Mouse (Mus musculus) midbrain, postnatal 0 days (tissue): ENCODE results near the gene Hdac4. TPM values are rescaled to one million over a fixed set of nuclear protein-coding genes. Genes with fewer than 3 reads are reported as not detected.

ENCODE experiments used
- ATAC-seq: fragments of 200-750 bp; cut with Nextera tagmentation; 2 replicates; pipeline ENCODE4 v1.8.0; 2017; ENCODE audit warnings: moderate number of reproducible peaks, mild to moderate bottlenecking, moderate TSS enrichment, moderate library complexity; ENCODE audit not compliant: low FRiP score
- DNase-seq: peaks from one replicate; pipeline ENCODE4 v3.0.0-alpha.2; 2015; ENCODE audit warnings: low spot score
- H3K27ac ChIP-seq: fragments of 300-500 bp; sonication (generic); 2 replicates; pipeline ENCODE4 v1.5.1; 2014; ENCODE audit warnings: low read depth, mild to moderate bottlenecking, low read length, mixed read lengths
- H3K27me3 ChIP-seq: fragments of 300-500 bp; sonication (generic); 2 replicates; pipeline ENCODE4 v1.6.1; 2014; ENCODE audit warnings: low read length, control low read depth, mixed read lengths; ENCODE audit not compliant: insufficient read depth
- H3K36me3 ChIP-seq: fragments of 300-500 bp; sonication (generic); 2 replicates; pipeline ENCODE4 v1.6.1; 2014; ENCODE audit warnings: low read length, control low read depth, mixed read lengths; ENCODE audit not compliant: insufficient read depth
- H3K4me1 ChIP-seq: fragments of 300-500 bp; sonication (generic); 2 replicates; pipeline ENCODE4 v1.6.1; 2014; ENCODE audit warnings: mild to moderate bottlenecking, control low read depth, antibody characterized with exemption, low read length, mixed read lengths; ENCODE audit not compliant: insufficient read depth
- H3K4me2 ChIP-seq: fragments of 300-500 bp; sonication (generic); 2 replicates; pipeline ENCODE4 v1.6.1; 2014; ENCODE audit warnings: low read depth, mild to moderate bottlenecking, low read length, mixed read lengths; ENCODE audit not compliant: poor library complexity, severe bottlenecking
- H3K4me3 ChIP-seq: fragments of 300-500 bp; sonication (generic); 2 replicates; pipeline ENCODE4 v1.5.1; 2014; ENCODE audit warnings: low read depth, mild to moderate bottlenecking, low read length, moderate library complexity
- H3K9ac ChIP-seq: fragments of 300-500 bp; sonication (generic); replicated peaks from 2 replicates; pipeline ENCODE4 v1.6.1; 2014; ENCODE audit warnings: mild to moderate bottlenecking, low read length, moderate library complexity, mixed read lengths; ENCODE audit not compliant: poor library complexity, severe bottlenecking
- H3K9me3 ChIP-seq: fragments of 300-500 bp; sonication (generic); 2 replicates; pipeline ENCODE4 v1.6.1; 2016; ENCODE audit warnings: low read length, control low read depth
- CTCF ChIP-seq: IDR thresholded peaks from 2 replicates; pipeline ENCODE4 v1.5.1; 2016; ENCODE audit warnings: antibody characterized with exemption, mild to moderate bottlenecking
- WGBS: fragments of 180-500 bp; shearing (Covaris S2); extraction: QIAGEN DNeasy Blood & Tissue Kit; methylation state at CpG from one replicate; pipeline ENCODE4 v1.1.7; 2014; 5-methylcytosine and 5-hydroxymethylcytosine counted together
- polyA plus RNA-seq: library from polyadenylated mRNA; unstranded; fragments of >200 nt; fragmentation: Nextera tagmentation; extraction: Ambion mirVana; gene quantifications from 2 replicates; pipeline ENCODE4 v1.2.1, GENCODE M21; 2015
- total RNA-seq: library from RNA; depleted of rRNA; stranded (reverse); fragments of >200 nt; gene quantifications from 2 replicates; pipeline ENCODE4 v1.2.3, GENCODE M21; 2014

The Hdac4 gene
- total and polyA plus RNA-seq, 2 experiments from 2014 or later = 18.1 to 51.8 TPM

GRCm38 (mm10) chr1:92130470-92131100, 64.9 kb downstream of the Hdac4 start:
- ATAC-seq (0 out of 2 replicates have a peak, but pooled peaks have one; percentile 44), DNase-seq (peak; percentile 61)
- no peak overlapping the region for H3K4me2 ChIP-seq
- no peaks in the 10 kb centered on the region for H3K27me3 ChIP-seq
- peak overlapping the region; percentile 43; the same call in 1 of the 2 replicates for H3K27ac ChIP-seq
- no peaks in the 10 kb centered on the region for H3K36me3 ChIP-seq
- H3K4me3 ChIP-seq = no peak overlapping the region
- WGBS = 56% methylated on average over 6 of the region's 6 CpGs
- H3K4me1 ChIP-seq = peaks cover 3% of the 10 kb centered on the region; the same call in 1 of the 2 replicates
- TF ChIP-seq CTCF = no peak
- H3K9ac ChIP-seq = no peak overlapping the region; the same call in 1 of the 2 replicates
- H3K9me3 ChIP-seq = no peaks in the 10 kb centered on the region

GRCm38 (mm10) chr1:92129751-92130150, 65.7 kb downstream of the Hdac4 start:
- no peak for ATAC-seq
- TF ChIP-seq CTCF = no peak
- Histone ChIP-seq H3K9ac (no peak overlapping the region), H3K4me3 (no peak overlapping the region), H3K27me3 (no peaks in the 10 kb centered on the region), H3K9me3 (no peaks in the 10 kb centered on the region), H3K4me2 (no peak overlapping the region), H3K27ac (no peak overlapping the region), H3K36me3 (no peaks in the 10 kb centered on the region), H3K4me1 (0 out of 2 replicates have a peak, but pooled peaks cover 2% of the 10 kb centered on the region)
- 91% methylated on average over 3 of the region's 3 CpGs for WGBS
- DNase-seq = no peak

- Histone ChIP-seq H3K4me2 (no peak overlapping the region), H3K9me3 (no peaks in the 10 kb centered on the region), H3K36me3 (no peaks in the 10 kb centered on the region), H3K27ac (no peak overlapping the region), H3K4me3 (no peak overlapping the region), H3K4me1 (0 out of 2 replicates have a peak, but pooled peaks cover 2% of the 10 kb centered on the region), H3K9ac (no peak overlapping the region), H3K27me3 (no peaks in the 10 kb centered on the region)
- ATAC-seq = no peak
- no peak for DNase-seq
- WGBS = 92% methylated on average over 6 of the region's 6 CpGs
- no peak for TF ChIP-seq CTCF
Observed at GRCm38 (mm10) chr1:92127785-92128184, 67.7 kb downstream of the Hdac4 start.

GRCm38 (mm10) chr1:92127366-92127765, 68.1 kb downstream of the Hdac4 start:
- H3K36me3 ChIP-seq = no peaks in the 10 kb centered on the region
- H3K4me3 ChIP-seq = no peak overlapping the region
- H3K4me2 ChIP-seq = no peak overlapping the region
- no peak for TF ChIP-seq CTCF
- ATAC-seq = no peak
- no peak for DNase-seq
- H3K9ac ChIP-seq = no peak overlapping the region
- H3K27me3 ChIP-seq = no peaks in the 10 kb centered on the region
- 0 out of 2 replicates have a peak, but pooled peaks cover 2% of the 10 kb centered on the region for H3K4me1 ChIP-seq
- no peaks in the 10 kb centered on the region for H3K9me3 ChIP-seq
- H3K27ac ChIP-seq = no peak overlapping the region
- 96% methylated on average over 1 of the region's 1 CpGs for WGBS

GRCm38 (mm10) chr1:92124497-92125201, 70.8 kb downstream of the Hdac4 start:
- Histone ChIP-seq H3K4me3 (no peak overlapping the region), H3K4me1 (0 out of 2 replicates have a peak, but pooled peaks cover under 1% of the 10 kb centered on the region), H3K9me3 (no peaks in the 10 kb centered on the region), H3K27me3 (no peaks in the 10 kb centered on the region), H3K36me3 (no peaks in the 10 kb centered on the region), H3K4me2 (no peak overlapping the region), H3K27ac (no peak overlapping the region), H3K9ac (no peak overlapping the region)
- WGBS = 74% methylated on average over 3 of the region's 3 CpGs
- ATAC-seq (no peak), DNase-seq (no peak)
- TF ChIP-seq CTCF = no peak

GRCm38 (mm10) chr1:92119303-92119702, 76.2 kb downstream of the Hdac4 start:
- Histone ChIP-seq H3K36me3 (no peaks in the 10 kb centered on the region), H3K4me1 (no peaks in the 10 kb centered on the region), H3K4me2 (no peak overlapping the region), H3K9me3 (no peaks in the 10 kb centered on the region), H3K27me3 (no peaks in the 10 kb centered on the region), H3K27ac (no peak overlapping the region), H3K9ac (no peak overlapping the region), H3K4me3 (no peak overlapping the region)
- TF ChIP-seq CTCF = no peak
- 71% methylated on average over 5 of the region's 5 CpGs for WGBS
- ATAC-seq (no peak), DNase-seq (no peak)
